Mouse (Mus musculus) adrenal gland, postnatal 25 days (tissue): Measurements from ENCODE around the gene Cmc2. TPM values are rescaled to one million over a fixed set of nuclear protein-coding genes. Genes with fewer than 3 reads are reported as not detected.

ENCODE experiments used
- total RNA-seq: library from RNA; stranded (reverse); gene quantifications from 2 replicates; pipeline ENCODE4 v1.2.3, GENCODE M21; 2021

Cmc2 gene
- total RNA-seq, 1 experiment from 2014 or later = 55.5 TPM

Other genes starting within 250 kb of the Cmc2 start
- 9.0 and 10.8 TPM in 2 replicates for gene Cdyl2, start 188.5 kb downstream of the Cmc2 start, total RNA-seq
- gene Cenpn, start 275 bp upstream of the Cmc2 start, total RNA-seq = 7.4 and 9.6 TPM in 2 replicates
- 20.6 and 23.8 TPM in 2 replicates for gene Atmin, start 21.9 kb upstream of the Cmc2 start, total RNA-seq
- gene 1700030J22Rik, start 57.5 kb upstream of the Cmc2 start, total RNA-seq = 2.2 and 3.8 TPM in 2 replicates
- gene Gcsh, start 72.1 kb upstream of the Cmc2 start, total RNA-seq = 93.1 and 118 TPM in 2 replicates
- gene Pkd1l2, start 161.0 kb upstream of the Cmc2 start, total RNA-seq = 2.2 and 3.5 TPM in 2 replicates
- gene Bco1, start 174.4 kb upstream of the Cmc2 start, total RNA-seq = 0.55 TPM in 1 of 2 replicates, not detected in the other
- 9.4 and 13.3 TPM in 2 replicates for gene Gan, start 236.7 kb upstream of the Cmc2 start, total RNA-seq